ENCODE assay signal across 8 mouse cellular contexts in genomic region chr14:118922667-118923184, GRCm38 (mm10). TPM values are rescaled to one million over a fixed set of nuclear protein-coding genes. Genes with fewer than 3 reads are reported as not detected.
DNase-seq lines count a peak whose midpoint lies in the region; ATAC-seq lines count a peak whose summit lies in the region.

No protein-coding gene starts in this region.

- H3K9ac ChIP-seq in limb, embryonic 15.5 days = peak overlapping the region; percentile 26
- peak overlapping the region; percentile 73 for H3K9ac ChIP-seq in midbrain, embryonic 16.5 days (ENCODE audit: low read depth, low read length)

- peaks cover 4% of the 10 kb centered on the region; the same call in 1 of the 2 replicates for H3K36me3 ChIP-seq in limb, embryonic 15.5 days
- peaks cover 4% of the 10 kb centered on the region; the same call in 1 of the 2 replicates for H3K36me3 ChIP-seq in midbrain, embryonic 16.5 days (ENCODE audit: control insufficient read depth, insufficient read depth, low read length)

- H3K4me2 ChIP-seq in limb, embryonic 15.5 days = peak overlapping the region; percentile 81
- H3K4me2 ChIP-seq in midbrain, embryonic 16.5 days (ENCODE audit: low read length) = peak overlapping the region; percentile 97

- no peak for ATAC-seq in CD4-positive, CD25-positive, alpha-beta regulatory T cell, adult 4 months
- peak; percentile 12; the same call in 1 of the 2 replicates for ATAC-seq in limb, embryonic 15.5 days (ENCODE audit: insufficient number of reproducible peaks, low FRiP score, low TSS enrichment, low read depth)
- peak; percentile 12 for ATAC-seq in midbrain, embryonic 16.5 days

- peak overlapping the region; percentile 42 for H3K4me3 ChIP-seq in limb, embryonic 15.5 days
- peak overlapping the region; percentile 86 for H3K4me3 ChIP-seq in midbrain, embryonic 16.5 days (ENCODE audit: low read depth, low read length)

- WGBS in limb, embryonic 15.5 days = 3% methylated on average over 47 of the region's 47 CpGs
- WGBS in midbrain, embryonic 16.5 days = 1% methylated on average over 46 of the region's 47 CpGs

- DNase-seq in CD4-positive, CD25-positive, alpha-beta regulatory T cell, adult 2 months (ENCODE audit: low read depth, low spot score) = peak; percentile 52
- peak; percentile 27 for DNase-seq in urinary bladder, postnatal 14 days (ENCODE audit: low spot score)
- DNase-seq in urinary bladder, postnatal 25 days (ENCODE audit: low spot score) = no peak
- peak; percentile 32 for DNase-seq in heart, postnatal 10 days
- DNase-seq in frontal cortex, postnatal 10 days (ENCODE audit: low spot score in 2 of 2) = no peak

- no peak overlapping the region for H3K27ac ChIP-seq in limb, embryonic 15.5 days
- no peak overlapping the region for H3K27ac ChIP-seq in midbrain, embryonic 16.5 days (ENCODE audit: low read length)

- intact Hi-C loops in heart, postnatal 10 days (cut with DNase I) = no loop called here

- H3K9me3 ChIP-seq in limb, embryonic 15.5 days = no peaks in the 10 kb centered on the region
- no peaks in the 10 kb centered on the region for H3K9me3 ChIP-seq in midbrain, embryonic 16.5 days (replicated peaks; ENCODE audit: control insufficient read depth, low read length, poor library complexity, severe bottlenecking)

- H3K27me3 ChIP-seq in limb, embryonic 15.5 days = peaks cover 12% of the 10 kb centered on the region; the same call in 1 of the 2 replicates
- H3K27me3 ChIP-seq in midbrain, embryonic 16.5 days (ENCODE audit: control insufficient read depth, insufficient read depth, low read depth, low read length) = no peaks in the 10 kb centered on the region

- peaks cover 33% of the 10 kb centered on the region for H3K4me1 ChIP-seq in limb, embryonic 15.5 days
- H3K4me1 ChIP-seq in midbrain, embryonic 16.5 days (ENCODE audit: control insufficient read depth, insufficient read depth, low read length) = peaks cover 44% of the 10 kb centered on the region

RNA-seq across cellular contexts. Expression of gene Dzip1, which starts 2.5 kb away (rescaled TPM):
- 10 to 100 TPM; 10.9 to 12.8 TPM for polyA plus RNA-seq in CD4-positive, CD25-positive, alpha-beta regulatory T cell, adult 4 months (2017; shearing (Covaris generic))
- 1 to 10 TPM; 4.0 to 5.4 TPM for total RNA-seq in heart, postnatal 10 days (2021)
- polyA plus RNA-seq in limb, embryonic 15.5 days (2015; fragmentation: Nextera tagmentation; extraction: Ambion mirVana) = 13.2 and 19.1 TPM in 2 replicates
- 88.3 and 103 TPM in 2 replicates for polyA plus RNA-seq in midbrain, embryonic 16.5 days (2015; fragmentation: Nextera tagmentation; extraction: Ambion mirVana)

RNA-seq across cellular contexts. Expression of gene Dnajc3, which starts 15.1 kb away (rescaled TPM):
- polyA plus RNA-seq in CD4-positive, CD25-positive, alpha-beta regulatory T cell, adult 4 months (2017; shearing (Covaris generic)) = 10 to 100 TPM; 32.6 to 35.3 TPM
- 10 to 100 TPM; 26.4 to 27.1 TPM for total RNA-seq in heart, postnatal 10 days (2021)
- 44.1 and 47.7 TPM in 2 replicates for polyA plus RNA-seq in limb, embryonic 15.5 days (2015; fragmentation: Nextera tagmentation; extraction: Ambion mirVana)
- 20.2 and 21.3 TPM in 2 replicates for polyA plus RNA-seq in midbrain, embryonic 16.5 days (2015; fragmentation: Nextera tagmentation; extraction: Ambion mirVana)

Comparison
In these comparisons a context has a peak if more than half of its experiments do, and no peak if none do; other contexts are left out.
1. DNase-seq: peak in CD4-positive, CD25-positive, alpha-beta regulatory T cell, adult 2 months (single experiment), urinary bladder, postnatal 14 days (single experiment) and heart, postnatal 10 days (2 of 2); none in urinary bladder, postnatal 25 days (single experiment) and frontal cortex, postnatal 10 days (0 of 2).